Mouse (Mus musculus) lung, postnatal 0 days (tissue): ENCODE results near the gene Opn1mw.
"Not testable (repeated sequence)": the region's sequence is repeated elsewhere in the genome, so short reads cannot be mapped to it uniquely, and the experiment has no call there.

Source experiments
- CTCF ChIP-seq: IDR thresholded peaks from 2 replicates; pipeline ENCODE4 v1.5.1; 2016; ENCODE audit warnings: antibody characterized with exemption, mild to moderate bottlenecking
- EP300 ChIP-seq: IDR thresholded peaks from 2 replicates; pipeline ENCODE4 v1.6.1; 2016; ENCODE audit warnings: antibody characterized with exemption, mild to moderate bottlenecking, control low read depth

GRCm38 (mm10) chrX:74135263-74135662, 8.0 kb downstream of the Opn1mw start, which contains the start of gene Mecp2:
- TF ChIP-seq EP300, CTCF: not testable (repeated sequence)
